Mouse (Mus musculus): Measurements from ENCODE around the gene Gga2.

- TF ChIP-seq POLR2A (IDR thresholded peaks at IDR 0.05; ENCODE audit: insufficient read depth, low read depth, low read length) (no peak), CTCF (IDR thresholded peaks at IDR 0.05; ENCODE audit: insufficient read depth, low read depth, low read length) (no peak)
Measured at GRCm38 (mm10) chr7:122022131-122022530, 1.1 kb upstream of the Gga2 start.
